Mouse (Mus musculus): ENCODE measurements around the gene C1ra. TPM values are rescaled to one million over a fixed set of nuclear protein-coding genes. Genes with fewer than 3 reads are reported as not detected.
A peak's percentile ranks its signal among the peaks of the same experiment; 100 is the strongest.

Gene C1ra
- polyA plus RNA-seq, 1 experiment, result 1.9 TPM

- H3K36me3 ChIP-seq (ENCODE audit: control insufficient read depth, insufficient read depth), result no peaks in the 10 kb centered on the region
- H3K79me2 ChIP-seq (ENCODE audit: control insufficient read depth, insufficient read depth), result no peaks in the 10 kb centered on the region
- H3K4me2 ChIP-seq (ENCODE audit: low read depth), result peak overlapping the region; percentile 60
- TF ChIP-seq E2F4 (IDR thresholded peaks at IDR 0.05; ENCODE audit: insufficient read depth) (no peak), SRF (IDR thresholded peaks at IDR 0.05; ENCODE audit: control insufficient read depth, insufficient read length, low read depth) (no peak), POLR2AphosphoS2 (IDR thresholded peaks at IDR 0.05; ENCODE audit: insufficient read length, low read depth) (peak; percentile 47), POLR2A (IDR thresholded peaks at IDR 0.05; ENCODE audit: insufficient read length, low read depth) (peak; percentile 26)
- no peaks in the 10 kb centered on the region for H3K27me3 ChIP-seq (ENCODE audit: control insufficient read depth, insufficient read depth, insufficient read length)
- no peak overlapping the region for H3ac ChIP-seq (ENCODE audit: control insufficient read depth, insufficient read length)
- peak overlapping the region; percentile 54 for H3K4me3 ChIP-seq
These were observed 36.0 kb upstream of the C1ra start for GRCm38 (mm10) chr6:124476216-124476615.

- peak overlapping the region; percentile 60 for H3K4me2 ChIP-seq (ENCODE audit: low read depth)
- TF ChIP-seq E2F4 (IDR thresholded peaks at IDR 0.05; ENCODE audit: insufficient read depth) (no peak), POLR2A (IDR thresholded peaks at IDR 0.05; ENCODE audit: insufficient read length, low read depth) (no peak), TCF3 (IDR thresholded peaks at IDR 0.05; ENCODE audit: insufficient read length, low read depth) (no peak), MYOG (IDR thresholded peaks at IDR 0.05; ENCODE audit: control insufficient read depth in 1 of 3, insufficient read depth in 1 of 3, insufficient read length in 2 of 3, low read depth in 2 of 3) (no peak), TCF12 (IDR thresholded peaks at IDR 0.05; ENCODE audit: insufficient read depth, poor library complexity, severe bottlenecking) (no peak), SRF (IDR thresholded peaks at IDR 0.05; ENCODE audit: control insufficient read depth, insufficient read length, low read depth) (no peak), POLR2AphosphoS2 (IDR thresholded peaks at IDR 0.05; ENCODE audit: insufficient read length, low read depth) (no peak), CEBPB (IDR thresholded peaks at IDR 0.05; ENCODE audit: insufficient read depth, poor library complexity, severe bottlenecking) (no peak), USF1 (IDR thresholded peaks at IDR 0.05; ENCODE audit: low read depth) (no peak), REST (IDR thresholded peaks at IDR 0.05; ENCODE audit: insufficient read depth, insufficient read length) (no peak), MAX (IDR thresholded peaks at IDR 0.05; ENCODE audit: low read depth) (no peak), MYOD1 (IDR thresholded peaks at IDR 0.05; ENCODE audit: control insufficient read depth in 1 of 3, insufficient read length in 2 of 3, low read depth in 2 of 3) (no peak)
- no peak overlapping the region for H3ac ChIP-seq (ENCODE audit: control insufficient read depth, insufficient read length)
- H3K4me3 ChIP-seq, result peak overlapping the region; percentile 54
- no peaks in the 10 kb centered on the region for H3K27me3 ChIP-seq (ENCODE audit: control insufficient read depth, insufficient read depth, insufficient read length)
- no peaks in the 10 kb centered on the region for H3K79me2 ChIP-seq (ENCODE audit: control insufficient read depth, insufficient read depth)
- H3K36me3 ChIP-seq (ENCODE audit: control insufficient read depth, insufficient read depth), result no peaks in the 10 kb centered on the region
These were observed 35.4 kb upstream of the C1ra start for GRCm38 (mm10) chr6:124476796-124477195.

- H3K4me2 ChIP-seq (ENCODE audit: low read depth), result peak overlapping the region; percentile 60
- H3K36me3 ChIP-seq (ENCODE audit: control insufficient read depth, insufficient read depth), result no peaks in the 10 kb centered on the region
- H3K4me3 ChIP-seq, result no peak overlapping the region
- no peak for TF ChIP-seq POLR2AphosphoS2 (IDR thresholded peaks at IDR 0.05; ENCODE audit: insufficient read length, low read depth)
- no peak for TF ChIP-seq CEBPB (IDR thresholded peaks at IDR 0.05; ENCODE audit: insufficient read depth, poor library complexity, severe bottlenecking)
- TF ChIP-seq MYOD1 (IDR thresholded peaks at IDR 0.05; ENCODE audit: control insufficient read depth in 1 of 3, insufficient read length in 2 of 3, low read depth in 2 of 3), result no peak
- no peak for TF ChIP-seq POLR2A (IDR thresholded peaks at IDR 0.05; ENCODE audit: insufficient read length, low read depth)
- TF ChIP-seq REST (IDR thresholded peaks at IDR 0.05; ENCODE audit: insufficient read depth, insufficient read length), result no peak
- no peak for TF ChIP-seq E2F4 (IDR thresholded peaks at IDR 0.05; ENCODE audit: insufficient read depth)
- no peak for TF ChIP-seq SRF (IDR thresholded peaks at IDR 0.05; ENCODE audit: control insufficient read depth, insufficient read length, low read depth)
- no peak overlapping the region for H3ac ChIP-seq (ENCODE audit: control insufficient read depth, insufficient read length)
- no peaks in the 10 kb centered on the region for H3K79me2 ChIP-seq (ENCODE audit: control insufficient read depth, insufficient read depth)
- no peaks in the 10 kb centered on the region for H3K27me3 ChIP-seq (ENCODE audit: control insufficient read depth, insufficient read depth, insufficient read length)
These were observed 35.0 kb upstream of the C1ra start for GRCm38 (mm10) chr6:124477221-124477655.

GRCm38 (mm10) chr6:124477922-124478651 lies 34.1 kb upstream of the C1ra start:
- TF ChIP-seq POLR2AphosphoS2 (IDR thresholded peaks at IDR 0.05; ENCODE audit: insufficient read length, low read depth), result peak; percentile 70
- peak; percentile 89 for TF ChIP-seq CEBPB (IDR thresholded peaks at IDR 0.05; ENCODE audit: insufficient read depth, poor library complexity, severe bottlenecking)
- TF ChIP-seq MAX (IDR thresholded peaks at IDR 0.05; ENCODE audit: low read depth), result no peak
- no peak for TF ChIP-seq TCF12 (IDR thresholded peaks at IDR 0.05; ENCODE audit: insufficient read depth, poor library complexity, severe bottlenecking)
- TF ChIP-seq POLR2A (IDR thresholded peaks at IDR 0.05; ENCODE audit: insufficient read length, low read depth), result peak; percentile 13
- TF ChIP-seq TCF3 (IDR thresholded peaks at IDR 0.05; ENCODE audit: insufficient read length, low read depth), result no peak
- no peak for TF ChIP-seq E2F4 (IDR thresholded peaks at IDR 0.05; ENCODE audit: insufficient read depth)
- no peak for TF ChIP-seq USF1 (IDR thresholded peaks at IDR 0.05; ENCODE audit: low read depth)
- Histone ChIP-seq H3K36me3 (ENCODE audit: control insufficient read depth, insufficient read depth) (no peaks in the 10 kb centered on the region), H3ac (ENCODE audit: control insufficient read depth, insufficient read length) (no peak overlapping the region), H3K4me3 (no peak overlapping the region), H3K27me3 (ENCODE audit: control insufficient read depth, insufficient read depth, insufficient read length) (no peaks in the 10 kb centered on the region), H3K4me2 (ENCODE audit: low read depth) (peak overlapping the region; percentile 60), H3K79me2 (ENCODE audit: control insufficient read depth, insufficient read depth) (no peaks in the 10 kb centered on the region)

- Histone ChIP-seq H3K27me3 (ENCODE audit: control insufficient read depth, insufficient read depth, insufficient read length) (no peaks in the 10 kb centered on the region), H3K4me2 (ENCODE audit: low read depth) (peak overlapping the region; percentile 60), H3K79me2 (ENCODE audit: control insufficient read depth, insufficient read depth) (no peaks in the 10 kb centered on the region), H3K4me3 (no peak overlapping the region), H3K36me3 (ENCODE audit: control insufficient read depth, insufficient read depth) (no peaks in the 10 kb centered on the region), H3ac (ENCODE audit: control insufficient read depth, insufficient read length) (no peak overlapping the region)
- TF ChIP-seq MYOG (IDR thresholded peaks at IDR 0.05; ENCODE audit: control insufficient read depth in 1 of 3, insufficient read depth in 1 of 3, insufficient read length in 2 of 3, low read depth in 2 of 3), result no peak
- TF ChIP-seq POLR2AphosphoS2 (IDR thresholded peaks at IDR 0.05; ENCODE audit: insufficient read length, low read depth), result peak; percentile 64
- TF ChIP-seq E2F4 (IDR thresholded peaks at IDR 0.05; ENCODE audit: insufficient read depth), result no peak
- no peak for TF ChIP-seq MYOD1 (IDR thresholded peaks at IDR 0.05; ENCODE audit: control insufficient read depth in 1 of 3, insufficient read length in 2 of 3, low read depth in 2 of 3)
These were observed 33.2 kb upstream of the C1ra start for GRCm38 (mm10) chr6:124478874-124479572.

Measured in myocyte (in vitro differentiated cells).